Mouse (Mus musculus): ENCODE measurements at regions not wholly inside any gene's neighbourhood (a gene's known extent, or its start where the extent isn't known, plus 50 kb on each side); places are given as distances from the start of the nearest gene placed in this dataset.

GRCm38 (mm10) chr14:98892670-98893069, 101.4 kb downstream of the Rpl36a-ps1 start:
- Histone ChIP-seq H3K36me3 (replicated peaks; ENCODE audit: control insufficient read depth, insufficient read depth, low read depth, low read length) (no peaks in the 10 kb centered on the region), H3K9ac (replicated peaks; ENCODE audit: low read length) (no peak overlapping the region), H3K4me2 (ENCODE audit: low read depth, low read length) (no peak overlapping the region), H3K27me3 (ENCODE audit: control insufficient read depth, insufficient read depth, low read length) (no peaks in the 10 kb centered on the region), H3K27ac (replicated peaks; ENCODE audit: low read depth, low read length) (no peak overlapping the region), H3K9me3 (replicated peaks; ENCODE audit: control insufficient read depth, low read length) (no peaks in the 10 kb centered on the region), H3K4me3 (ENCODE audit: low read depth, low read length) (no peak overlapping the region), H3K4me1 (ENCODE audit: control insufficient read depth, insufficient read depth, low read length) (no peaks in the 10 kb centered on the region)
- DNase-seq (ENCODE audit: low spot score) (no peak), ATAC-seq (replicated peaks; ENCODE audit: insufficient number of reproducible peaks, low FRiP score, low TSS enrichment, low read depth) (no peak)
- WGBS, result 87% methylated on average over 3 of the region's 3 CpGs

GRCm38 (mm10) chr14:98891252-98891947, 102.7 kb downstream of the Rpl36a-ps1 start:
- DNase-seq (ENCODE audit: low spot score), result no peak
- H3K9ac ChIP-seq (replicated peaks; ENCODE audit: low read length), result no peak overlapping the region
- 77% methylated on average over 5 of the region's 5 CpGs for WGBS
- H3K4me1 ChIP-seq (ENCODE audit: control insufficient read depth, insufficient read depth, low read length), result no peaks in the 10 kb centered on the region
- H3K27ac ChIP-seq (replicated peaks; ENCODE audit: low read depth, low read length), result no peak overlapping the region
- no peaks in the 10 kb centered on the region for H3K9me3 ChIP-seq (replicated peaks; ENCODE audit: control insufficient read depth, low read length)
- H3K27me3 ChIP-seq (ENCODE audit: control insufficient read depth, insufficient read depth, low read length), result no peaks in the 10 kb centered on the region
- no peak overlapping the region for H3K4me2 ChIP-seq (ENCODE audit: low read depth, low read length)
- no peak for ATAC-seq (replicated peaks; ENCODE audit: insufficient number of reproducible peaks, low FRiP score, low TSS enrichment, low read depth)
- no peaks in the 10 kb centered on the region for H3K36me3 ChIP-seq (replicated peaks; ENCODE audit: control insufficient read depth, insufficient read depth, low read depth, low read length)
- H3K4me3 ChIP-seq (ENCODE audit: low read depth, low read length), result no peak overlapping the region

GRCm38 (mm10) chr14:98887588-98887987, 106.5 kb downstream of the Rpl36a-ps1 start:
- H3K27ac ChIP-seq (replicated peaks; ENCODE audit: low read depth, low read length), result no peak overlapping the region
- no peak for ATAC-seq (replicated peaks; ENCODE audit: insufficient number of reproducible peaks, low FRiP score, low TSS enrichment, low read depth)

GRCm38 (mm10) chr14:98886982-98887381, 107.1 kb downstream of the Rpl36a-ps1 start:
- H3K36me3 ChIP-seq (replicated peaks; ENCODE audit: control insufficient read depth, insufficient read depth, low read depth, low read length), result no peaks in the 10 kb centered on the region
- H3K9ac ChIP-seq (replicated peaks; ENCODE audit: low read length), result no peak overlapping the region
- no peaks in the 10 kb centered on the region for H3K9me3 ChIP-seq (replicated peaks; ENCODE audit: control insufficient read depth, low read length)
- H3K4me1 ChIP-seq (ENCODE audit: control insufficient read depth, insufficient read depth, low read length), result no peaks in the 10 kb centered on the region
- no peak overlapping the region for H3K27ac ChIP-seq (replicated peaks; ENCODE audit: low read depth, low read length)
- H3K27me3 ChIP-seq (ENCODE audit: control insufficient read depth, insufficient read depth, low read length), result no peaks in the 10 kb centered on the region
- no peak for ATAC-seq (replicated peaks; ENCODE audit: insufficient number of reproducible peaks, low FRiP score, low TSS enrichment, low read depth)
- DNase-seq (ENCODE audit: low spot score), result peak; percentile 59
- no peak overlapping the region for H3K4me2 ChIP-seq (ENCODE audit: low read depth, low read length)
- 14% methylated on average over 1 of the region's 1 CpGs for WGBS
- H3K4me3 ChIP-seq (ENCODE audit: low read depth, low read length), result no peak overlapping the region

More at GRCm38 (mm10) chr14:98887588-98887987, 106.5 kb downstream of the Rpl36a-ps1 start:
- H3K9me3 ChIP-seq (replicated peaks; ENCODE audit: control insufficient read depth, low read length), result no peaks in the 10 kb centered on the region
- no peaks in the 10 kb centered on the region for H3K27me3 ChIP-seq (ENCODE audit: control insufficient read depth, insufficient read depth, low read length)
- H3K9ac ChIP-seq (replicated peaks; ENCODE audit: low read length), result no peak overlapping the region
- no peak for DNase-seq (ENCODE audit: low spot score)
- 66% methylated on average over 2 of the region's 2 CpGs for WGBS
- no peak overlapping the region for H3K4me3 ChIP-seq (ENCODE audit: low read depth, low read length)
- H3K36me3 ChIP-seq (replicated peaks; ENCODE audit: control insufficient read depth, insufficient read depth, low read depth, low read length), result no peaks in the 10 kb centered on the region
- no peaks in the 10 kb centered on the region for H3K4me1 ChIP-seq (ENCODE audit: control insufficient read depth, insufficient read depth, low read length)
- H3K4me2 ChIP-seq (ENCODE audit: low read depth, low read length), result no peak overlapping the region

- Histone ChIP-seq H3K4me2 (ENCODE audit: low read depth, low read length) (no peak overlapping the region), H3K9me3 (replicated peaks; ENCODE audit: control insufficient read depth, low read length) (no peaks in the 10 kb centered on the region), H3K4me3 (ENCODE audit: low read depth, low read length) (no peak overlapping the region), H3K27ac (replicated peaks; ENCODE audit: low read depth, low read length) (no peak overlapping the region), H3K4me1 (ENCODE audit: control insufficient read depth, insufficient read depth, low read length) (no peaks in the 10 kb centered on the region), H3K9ac (replicated peaks; ENCODE audit: low read length) (no peak overlapping the region), H3K27me3 (ENCODE audit: control insufficient read depth, insufficient read depth, low read length) (no peaks in the 10 kb centered on the region), H3K36me3 (replicated peaks; ENCODE audit: control insufficient read depth, insufficient read depth, low read depth, low read length) (no peaks in the 10 kb centered on the region)
- DNase-seq (ENCODE audit: low spot score) (no peak), ATAC-seq (replicated peaks; ENCODE audit: insufficient number of reproducible peaks, low FRiP score, low TSS enrichment, low read depth) (no peak)
- 81% methylated on average over 10 of the region's 10 CpGs for WGBS
Observed at GRCm38 (mm10) chr14:98882586-98882985, 111.5 kb downstream of the Rpl36a-ps1 start.

- WGBS, result 78% methylated on average over 3 of the region's 3 CpGs
- no peak for DNase-seq (ENCODE audit: low spot score)
- H3K9me3 ChIP-seq (replicated peaks; ENCODE audit: control insufficient read depth, low read length), result no peaks in the 10 kb centered on the region
Observed at GRCm38 (mm10) chr14:98877956-98878355, 116.2 kb downstream of the Rpl36a-ps1 start.

GRCm38 (mm10) chr14:98873446-98873845, 120.7 kb downstream of the Rpl36a-ps1 start:
- no peak overlapping the region for H3K4me2 ChIP-seq (ENCODE audit: low read depth, low read length)
- no peaks in the 10 kb centered on the region for H3K4me1 ChIP-seq (ENCODE audit: control insufficient read depth, insufficient read depth, low read length)
- H3K36me3 ChIP-seq (replicated peaks; ENCODE audit: control insufficient read depth, insufficient read depth, low read depth, low read length), result no peaks in the 10 kb centered on the region
- H3K9me3 ChIP-seq (replicated peaks; ENCODE audit: control insufficient read depth, low read length), result no peaks in the 10 kb centered on the region
- no peak for ATAC-seq (replicated peaks; ENCODE audit: insufficient number of reproducible peaks, low FRiP score, low TSS enrichment, low read depth)
- DNase-seq (ENCODE audit: low spot score), result no peak
- H3K27me3 ChIP-seq (ENCODE audit: control insufficient read depth, insufficient read depth, low read length), result no peaks in the 10 kb centered on the region
- no peak overlapping the region for H3K27ac ChIP-seq (replicated peaks; ENCODE audit: low read depth, low read length)
- no peak overlapping the region for H3K9ac ChIP-seq (replicated peaks; ENCODE audit: low read length)
- no peak overlapping the region for H3K4me3 ChIP-seq (ENCODE audit: low read depth, low read length)
- 86% methylated on average over 9 of the region's 9 CpGs for WGBS

More at GRCm38 (mm10) chr14:98877956-98878355, 116.2 kb downstream of the Rpl36a-ps1 start:
- Histone ChIP-seq H3K27me3 (ENCODE audit: control insufficient read depth, insufficient read depth, low read length) (no peaks in the 10 kb centered on the region), H3K4me2 (ENCODE audit: low read depth, low read length) (no peak overlapping the region), H3K27ac (replicated peaks; ENCODE audit: low read depth, low read length) (no peak overlapping the region), H3K4me1 (ENCODE audit: control insufficient read depth, insufficient read depth, low read length) (no peaks in the 10 kb centered on the region), H3K36me3 (replicated peaks; ENCODE audit: control insufficient read depth, insufficient read depth, low read depth, low read length) (no peaks in the 10 kb centered on the region), H3K4me3 (ENCODE audit: low read depth, low read length) (no peak overlapping the region), H3K9ac (replicated peaks; ENCODE audit: low read length) (no peak overlapping the region)
- ATAC-seq (replicated peaks; ENCODE audit: insufficient number of reproducible peaks, low FRiP score, low TSS enrichment, low read depth), result no peak

GRCm38 (mm10) chr14:98869888-98870287, 124.2 kb downstream of the Rpl36a-ps1 start:
- Histone ChIP-seq H3K9ac (replicated peaks; ENCODE audit: low read length) (no peak overlapping the region), H3K36me3 (replicated peaks; ENCODE audit: control insufficient read depth, insufficient read depth, low read depth, low read length) (no peaks in the 10 kb centered on the region), H3K9me3 (replicated peaks; ENCODE audit: control insufficient read depth, low read length) (no peaks in the 10 kb centered on the region), H3K4me1 (ENCODE audit: control insufficient read depth, insufficient read depth, low read length) (no peaks in the 10 kb centered on the region), H3K4me2 (ENCODE audit: low read depth, low read length) (no peak overlapping the region), H3K27me3 (ENCODE audit: control insufficient read depth, insufficient read depth, low read length) (no peaks in the 10 kb centered on the region), H3K27ac (replicated peaks; ENCODE audit: low read depth, low read length) (no peak overlapping the region), H3K4me3 (ENCODE audit: low read depth, low read length) (no peak overlapping the region)
- ATAC-seq (replicated peaks; ENCODE audit: insufficient number of reproducible peaks, low FRiP score, low TSS enrichment, low read depth), result no peak
- WGBS, result 75% methylated on average over 6 of the region's 6 CpGs
- no peak for DNase-seq (ENCODE audit: low spot score)
